Mouse (Mus musculus): ENCODE results near the gene Ecm1.
A peak's percentile ranks its signal among the peaks of the same experiment; 100 is the strongest.
"Not testable (repeated sequence)": the region's sequence is repeated elsewhere in the genome, so short reads cannot be mapped to it uniquely, and the experiment has no call there.

Gene Ecm1

GRCm38 (mm10) chr3:95726696-95727358 lies 12.5 kb downstream of the Ecm1 start:
- no peak for DNase-seq

GRCm38 (mm10) chr3:95725863-95726262 lies 13.5 kb downstream of the Ecm1 start:
- DNase-seq = no peak

GRCm38 (mm10) chr3:95722386-95722785 lies 17.0 kb downstream of the Ecm1 start:
- DNase-seq = no peak

- DNase-seq = no peak
These were observed 21.2 kb downstream of the Ecm1 start for GRCm38 (mm10) chr3:95718153-95718552.

GRCm38 (mm10) chr3:95716075-95716474 lies 23.3 kb downstream of the Ecm1 start:
- DNase-seq = no peak

GRCm38 (mm10) chr3:95709967-95710366 lies 29.4 kb downstream of the Ecm1 start:
- no peak for DNase-seq

- no peak for DNase-seq
These were observed 30.3 kb downstream of the Ecm1 start for GRCm38 (mm10) chr3:95709044-95709443.

- DNase-seq = no peak
These were observed 31.9 kb downstream of the Ecm1 start for GRCm38 (mm10) chr3:95707497-95707896.

- no peak for DNase-seq
These were observed 33.1 kb downstream of the Ecm1 start for GRCm38 (mm10) chr3:95706273-95706672.

- DNase-seq = no peak
These were observed 34.8 kb downstream of the Ecm1 start for GRCm38 (mm10) chr3:95704612-95705011.

- DNase-seq = no peak
These were observed 36.1 kb downstream of the Ecm1 start for GRCm38 (mm10) chr3:95703276-95703675.

GRCm38 (mm10) chr3:95701877-95702540 lies 37.4 kb downstream of the Ecm1 start:
- DNase-seq = peak; percentile 45

- no peak for DNase-seq
These were observed 38.3 kb downstream of the Ecm1 start for GRCm38 (mm10) chr3:95701085-95701484.

GRCm38 (mm10) chr3:95700233-95700681 lies 39.1 kb downstream of the Ecm1 start:
- DNase-seq = no peak

GRCm38 (mm10) chr3:95698286-95698685 lies 41.1 kb downstream of the Ecm1 start:
- DNase-seq = no peak

GRCm38 (mm10) chr3:95696360-95696759 lies 43.0 kb downstream of the Ecm1 start:
- DNase-seq = no peak

- DNase-seq = no peak
These were observed 43.6 kb downstream of the Ecm1 start for GRCm38 (mm10) chr3:95695796-95696195.

- no peak for DNase-seq
These were observed 44.3 kb downstream of the Ecm1 start for GRCm38 (mm10) chr3:95694808-95695703.

GRCm38 (mm10) chr3:95693821-95694807 lies 45.3 kb downstream of the Ecm1 start:
- DNase-seq = no peak

- no peak for DNase-seq
These were observed 46.7 kb downstream of the Ecm1 start for GRCm38 (mm10) chr3:95692677-95693076.

GRCm38 (mm10) chr3:95690552-95690951 lies 48.8 kb downstream of the Ecm1 start:
- DNase-seq = not testable (repeated sequence)

- DNase-seq = no peak
These were observed 49.4 kb downstream of the Ecm1 start for GRCm38 (mm10) chr3:95689940-95690339.

All from right cerebral cortex, postnatal 4 days (tissue).